Comparison of ENCODE assay signal across 8 mouse cellular contexts in the genomic region with DNA sequence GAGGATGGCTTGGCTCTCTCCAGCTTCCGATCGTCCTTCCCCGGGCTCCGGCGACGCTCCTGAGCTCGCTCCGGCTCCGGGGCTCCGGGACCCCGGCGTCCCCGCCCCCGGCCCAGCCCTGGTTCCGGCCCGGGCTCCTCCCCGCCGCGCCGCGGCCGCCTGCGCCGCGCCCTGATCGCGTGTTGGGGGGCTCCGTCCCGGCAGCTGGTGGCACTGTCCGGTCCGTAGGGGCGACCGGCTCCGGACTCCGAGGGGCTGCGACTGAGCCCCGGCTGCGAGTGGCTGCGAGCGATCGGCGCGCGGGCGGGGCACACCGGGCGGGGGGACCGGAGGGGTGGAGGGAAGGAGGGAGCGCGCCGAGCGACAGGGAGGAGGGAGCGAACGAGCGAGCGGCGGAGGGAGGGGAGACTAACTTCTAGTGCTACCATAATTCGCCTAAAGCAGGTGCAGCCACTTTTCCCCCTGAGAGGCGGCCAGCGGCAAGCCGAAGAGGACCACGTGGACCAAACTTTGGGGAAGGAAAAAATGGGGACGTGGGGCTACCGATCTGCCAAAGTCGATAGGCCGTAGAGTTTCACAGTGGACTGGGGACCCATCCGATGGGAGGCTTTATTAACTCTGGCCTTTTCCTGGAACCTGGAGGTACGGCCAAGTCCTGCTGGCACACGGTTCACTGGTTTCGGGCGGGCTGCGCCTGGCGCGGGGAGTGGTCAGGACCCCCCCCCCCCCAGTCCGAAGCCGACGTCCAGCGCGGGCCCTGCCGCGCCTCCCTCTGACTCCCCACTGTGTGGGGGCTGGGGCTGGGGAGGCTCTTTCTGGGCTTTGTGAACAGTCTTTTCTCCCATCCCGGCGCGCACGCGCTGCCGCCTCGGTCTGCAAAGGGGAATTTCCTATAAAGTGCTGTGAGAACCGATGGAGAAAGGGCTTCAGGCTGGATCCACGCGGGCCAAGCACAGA. TPM values are rescaled to one million over a fixed set of nuclear protein-coding genes. Genes with fewer than 3 reads are reported as not detected.
DNase-seq lines count a peak whose midpoint lies in the region; ATAC-seq and TF ChIP-seq lines count a peak whose summit lies in the region.

Gene Foxp4 (minus strand): TSS at position 263 of the 957 bp plus-strand sequence.

- H3K79me2 ChIP-seq in heart, adult 2 months (replicated peaks; ENCODE audit: control insufficient read depth, insufficient read depth, low read length), result no peaks in the 10 kb centered on the region

- peak within 1 kb of the TSS; percentile 98 for H3K9ac ChIP-seq in embryonic facial prominence, embryonic 12.5 days
- H3K9ac ChIP-seq in heart, adult 2 months (ENCODE audit: low read depth, low read length), result peak within 1 kb of the TSS; percentile 98
- H3K9ac ChIP-seq in limb, embryonic 14.5 days (ENCODE audit: low read depth, low read length, severe bottlenecking), result peak within 1 kb of the TSS; percentile 96
- peak within 1 kb of the TSS; percentile 83 for H3K9ac ChIP-seq in midbrain, embryonic 16.5 days (ENCODE audit: low read depth, low read length)

- TF ChIP-seq CTCF in heart, adult 2 months (IDR thresholded peaks at IDR 0.05), result no peak
- TF ChIP-seq CTCF in kidney, adult 2 months (conservative IDR thresholded peaks at IDR 0.05; ENCODE audit: insufficient read depth, insufficient read length, low read depth, low read length), result no peak
- no peak for TF ChIP-seq CTCF in spleen, adult 2 months (IDR thresholded peaks at IDR 0.05; ENCODE audit: extremely low read depth, insufficient read depth, insufficient read length, insufficient replicate concordance)

- TF ChIP-seq EP300 in heart, adult 2 months (IDR thresholded peaks at IDR 0.05; ENCODE audit: insufficient read depth, low read depth, low read length), result 0 out of 2 replicates have a peak, but pooled peaks have one; percentile 27

- intact Hi-C loops in heart, adult 2 months (cut with DNase I), result loop anchor here (2.0 kb wide), 3 partner anchors 48 to 118 kb away; no protein-coding TSS in a partner anchor

- H3K27me3 ChIP-seq in embryonic facial prominence, embryonic 12.5 days, result 0 out of 2 replicates have a peak, but pooled peaks cover 4% of the 10 kb centered on the region
- H3K27me3 ChIP-seq in heart, adult 2 months (ENCODE audit: control insufficient read depth, insufficient read depth, low read length), result no peaks in the 10 kb centered on the region; the same call in 1 of the 2 replicates
- no peaks in the 10 kb centered on the region for H3K27me3 ChIP-seq in kidney, adult 2 months (replicated peaks; ENCODE audit: control insufficient read depth, insufficient read depth, low read length)
- H3K27me3 ChIP-seq in limb, embryonic 14.5 days (ENCODE audit: control insufficient read depth, insufficient read depth, low read length), result no peaks in the 10 kb centered on the region
- peaks cover 12% of the 10 kb centered on the region for H3K27me3 ChIP-seq in midbrain, embryonic 16.5 days (ENCODE audit: control insufficient read depth, insufficient read depth, low read depth, low read length)
- H3K27me3 ChIP-seq in spleen, adult 2 months (ENCODE audit: control insufficient read depth, insufficient read depth, low read length), result no peaks in the 10 kb centered on the region

- WGBS in embryonic facial prominence, embryonic 12.5 days, result under 1% methylated on average over 84 of the region's 91 CpGs
- WGBS in heart, adult 2 months, result under 1% methylated on average over 90 of the region's 91 CpGs
- 1% methylated on average over 91 of the region's 91 CpGs for WGBS in kidney, adult 2 months
- whole genome bisulfite sequencing in limb, embryonic 14.5 days, result under 1% methylated on average over 71 of the region's 91 CpGs
- under 1% methylated on average over 85 of the region's 91 CpGs for WGBS in midbrain, embryonic 16.5 days
- 1% methylated on average over 90 of the region's 91 CpGs for WGBS in spleen, adult 2 months

- peak; percentile 84 for ATAC-seq in embryonic facial prominence, embryonic 12.5 days (ENCODE audit: insufficient number of reproducible peaks, insufficient read depth, low FRiP score, low TSS enrichment)
- ATAC-seq in limb, embryonic 14.5 days (ENCODE audit: low FRiP score, low read depth), result peak; percentile 91
- ATAC-seq in midbrain, embryonic 16.5 days, result peak; percentile 78

- DNase-seq in 3T3-L1 (ENCODE audit: low read depth, low spot score), result peak; percentile 96
- peak; percentile 84 for DNase-seq in adrenal gland, postnatal 25 days
- DNase-seq in heart, adult 2 months, result peak; percentile 88 to 89
- DNase-seq in kidney, adult 2 months, result peak; percentile 87
- DNase-seq in limb, embryonic 14.5 days (ENCODE audit: low spot score), result peak; percentile 97
- DNase-seq in spleen, adult 2 months (ENCODE audit: low read depth in 1 of 2, low spot score in 2 of 2), result peak; percentile 73 to 85

- H3K9me3 ChIP-seq in embryonic facial prominence, embryonic 12.5 days, result no peaks in the 10 kb centered on the region
- H3K9me3 ChIP-seq in limb, embryonic 14.5 days (ENCODE audit: control insufficient read depth, low read length), result no peaks in the 10 kb centered on the region
- H3K9me3 ChIP-seq in midbrain, embryonic 16.5 days (replicated peaks; ENCODE audit: control insufficient read depth, low read length, poor library complexity, severe bottlenecking), result no peaks in the 10 kb centered on the region

- H3K4me1 ChIP-seq in embryonic facial prominence, embryonic 12.5 days, result peaks cover 42% of the 10 kb centered on the region
- H3K4me1 ChIP-seq in heart, adult 2 months (ENCODE audit: control insufficient read depth, insufficient read depth, low read length), result peaks cover 2% of the 10 kb centered on the region
- no peaks in the 10 kb centered on the region for H3K4me1 ChIP-seq in kidney, adult 2 months (ENCODE audit: control insufficient read depth, insufficient read depth, low read length)
- peaks cover 27% of the 10 kb centered on the region for H3K4me1 ChIP-seq in limb, embryonic 14.5 days (ENCODE audit: control insufficient read depth, insufficient read depth, low read length)
- H3K4me1 ChIP-seq in midbrain, embryonic 16.5 days (ENCODE audit: control insufficient read depth, insufficient read depth, low read length), result peaks cover 37% of the 10 kb centered on the region
- peaks cover 18% of the 10 kb centered on the region for H3K4me1 ChIP-seq in spleen, adult 2 months (ENCODE audit: control insufficient read depth, insufficient read depth, insufficient read length)

- peak within 1 kb of the TSS; percentile 86 for H3K4me2 ChIP-seq in embryonic facial prominence, embryonic 12.5 days (replicated peaks)
- peak within 1 kb of the TSS; percentile 88 for H3K4me2 ChIP-seq in limb, embryonic 14.5 days (replicated peaks; ENCODE audit: low read depth, low read length, severe bottlenecking)
- peak within 1 kb of the TSS; percentile 96 for H3K4me2 ChIP-seq in midbrain, embryonic 16.5 days (ENCODE audit: low read length)

- H3K36me3 ChIP-seq in embryonic facial prominence, embryonic 12.5 days, result peaks cover 7% of the 10 kb centered on the region; the same call in 1 of the 2 replicates
- H3K36me3 ChIP-seq in heart, adult 2 months (ENCODE audit: control insufficient read depth, insufficient read depth, low read length), result no peaks in the 10 kb centered on the region
- no peaks in the 10 kb centered on the region for H3K36me3 ChIP-seq in kidney, adult 2 months (ENCODE audit: control insufficient read depth, insufficient read depth, low read length)
- peaks cover under 1% of the 10 kb centered on the region; the same call in 1 of the 2 replicates for H3K36me3 ChIP-seq in limb, embryonic 14.5 days (ENCODE audit: control insufficient read depth, insufficient read depth, low read length)
- H3K36me3 ChIP-seq in midbrain, embryonic 16.5 days (ENCODE audit: control insufficient read depth, insufficient read depth, low read length), result no peaks in the 10 kb centered on the region
- H3K36me3 ChIP-seq in spleen, adult 2 months (ENCODE audit: control insufficient read depth, insufficient read depth, low read length), result peaks cover 1% of the 10 kb centered on the region; the same call in 1 of the 2 replicates

- TF ChIP-seq POLR2A in heart, adult 2 months (IDR thresholded peaks at IDR 0.05; ENCODE audit: insufficient read depth, low read depth, low read length), result no peak
- TF ChIP-seq POLR2A in kidney, adult 2 months (IDR thresholded peaks at IDR 0.05; ENCODE audit: low read depth, low read length), result no peak
- peak; percentile 51; the same call in 1 of the 2 replicates for TF ChIP-seq POLR2A in limb, embryonic 14.5 days (IDR thresholded peaks at IDR 0.05; ENCODE audit: borderline replicate concordance, extremely low read depth, insufficient read depth, insufficient read length)
- peak; percentile 28 for TF ChIP-seq POLR2A in spleen, adult 2 months (IDR thresholded peaks at IDR 0.05; ENCODE audit: low read depth, low read length)

- H3K4me3 ChIP-seq in embryonic facial prominence, embryonic 12.5 days, result peak within 1 kb of the TSS; percentile 99
- H3K4me3 ChIP-seq in heart, adult 2 months, result peak within 1 kb of the TSS; percentile 92
- H3K4me3 ChIP-seq in kidney, adult 2 months (ENCODE audit: insufficient read depth, low read depth, low read length), result peak within 1 kb of the TSS; percentile 98
- H3K4me3 ChIP-seq in limb, embryonic 14.5 days (replicated peaks; ENCODE audit: low read length), result peak within 1 kb of the TSS; percentile 98
- H3K4me3 ChIP-seq in midbrain, embryonic 16.5 days (ENCODE audit: low read depth, low read length), result peak within 1 kb of the TSS; percentile 86
- H3K4me3 ChIP-seq in spleen, adult 2 months (ENCODE audit: extremely low read depth, insufficient read depth, insufficient read length), result peak within 1 kb of the TSS; percentile 99

- peak within 1 kb of the TSS; percentile 98 for H3K27ac ChIP-seq in embryonic facial prominence, embryonic 12.5 days
- H3K27ac ChIP-seq in heart, adult 2 months, result peak within 1 kb of the TSS; percentile 88
- peak within 1 kb of the TSS; percentile 87 for H3K27ac ChIP-seq in kidney, adult 2 months (ENCODE audit: insufficient read depth, low read depth, low read length)
- peak within 1 kb of the TSS; percentile 87 for H3K27ac ChIP-seq in limb, embryonic 14.5 days (replicated peaks; ENCODE audit: low read depth, low read length)
- H3K27ac ChIP-seq in midbrain, embryonic 16.5 days (ENCODE audit: low read length), result peak within 1 kb of the TSS; percentile 83
- H3K27ac ChIP-seq in spleen, adult 2 months (ENCODE audit: insufficient read depth, low read length), result peak within 1 kb of the TSS; percentile 89

RNA-seq across cellular contexts. Expression of gene Foxp4, which starts in this region (rescaled TPM):
- 25.1 and 33.4 TPM in 2 replicates for total RNA-seq in adrenal gland, postnatal 25 days (2021)
- 51.0 and 52.4 TPM in 2 replicates for polyA plus RNA-seq in embryonic facial prominence, embryonic 12.5 days (2016; fragmentation: Nextera tagmentation; extraction: Ambion mirVana)
- 10 to 100 TPM; 10.0 to 11.7 TPM for total RNA-seq in heart, adult 2 months (2021)
- polyA plus RNA-seq in heart, adult 2 months (2012; rRNA removed), result 10.2 and 13.7 TPM in 2 replicates
- 23.5 and 27.4 TPM in 2 replicates for polyA plus RNA-seq in kidney, adult 2 months (2012; rRNA removed)
- polyA plus RNA-seq in limb, embryonic 14.5 days (2012; rRNA removed), result 104 and 165 TPM in 2 replicates
- 38.6 and 46.0 TPM in 2 replicates for polyA plus RNA-seq in limb, embryonic 14.5 days (2014; fragmentation: Nextera tagmentation; extraction: Ambion mirVana)
- polyA plus RNA-seq in midbrain, embryonic 16.5 days (2015; fragmentation: Nextera tagmentation; extraction: Ambion mirVana), result 35.8 and 38.8 TPM in 2 replicates
- polyA plus RNA-seq in spleen, adult 2 months (2012; rRNA removed), result 62.0 and 97.7 TPM in 2 replicates

Comparison
In these comparisons a context has a peak if more than half of its experiments do, and no peak if none do; other contexts are left out.
1. Peak in every context shown above with its lines: DNase-seq, ATAC-seq, H3K4me3 ChIP-seq and H3K27ac ChIP-seq.
2. POLR2A ChIP-seq: peak in limb, embryonic 14.5 days (single experiment) and spleen, adult 2 months (single experiment); none in heart, adult 2 months (single experiment) and kidney, adult 2 months (single experiment).